Mouse (Mus musculus): ENCODE measurements around the gene Rexo4.

DNA sequence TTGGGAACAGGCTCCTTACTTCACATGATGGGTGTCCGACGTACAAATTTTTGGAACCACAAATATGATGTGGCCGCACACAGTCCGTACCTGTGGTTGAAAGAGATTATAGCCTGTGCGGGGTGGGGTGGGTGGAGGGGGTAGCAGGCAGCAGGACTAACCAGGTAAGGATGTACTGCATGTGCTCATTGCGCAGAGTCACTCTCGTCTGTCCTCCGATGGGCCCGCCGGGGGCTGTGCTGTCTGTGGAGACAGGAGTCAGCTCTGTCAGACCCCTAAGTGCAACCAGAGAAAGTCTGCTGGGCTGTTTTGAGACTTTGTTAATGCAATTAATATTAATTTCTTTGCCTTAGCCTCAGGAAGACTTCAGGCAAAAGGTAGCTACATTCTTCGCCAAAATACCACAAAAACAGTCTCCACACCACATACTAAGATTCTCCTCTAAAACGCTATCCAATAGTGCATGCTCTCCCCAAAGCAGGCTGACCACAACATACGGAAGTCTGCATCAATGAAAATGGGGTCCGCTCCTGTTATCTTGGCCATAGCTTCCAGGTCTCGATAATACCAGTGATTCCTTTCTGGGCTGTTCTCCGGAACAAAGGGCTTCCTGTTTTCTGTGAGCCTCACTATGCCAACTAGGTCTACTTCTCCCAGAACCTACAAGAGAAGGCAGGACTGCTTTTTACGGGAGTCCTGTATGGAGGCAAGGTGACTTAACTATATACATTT lies 50.6 kb downstream of the Rexo4 start:
- TF ChIP-seq POLR2A (IDR thresholded peaks at IDR 0.05; ENCODE audit: borderline replicate concordance, control insufficient read depth, low read depth, low read length) (no peak), CTCF (IDR thresholded peaks at IDR 0.05; ENCODE audit: control insufficient read depth, insufficient read depth, low read length) (no peak)
